Mouse (Mus musculus) heart, adult 8-10 months (tissue): ENCODE data around the gene Kcng4. TPM values are rescaled to one million over a fixed set of nuclear protein-coding genes. Genes with fewer than 3 reads are reported as not detected.

Experiments used
- DNase-seq: peaks from one replicate; pipeline ENCODE4 v3.0.0; 2022; ENCODE audit warnings: low spot score
- total RNA-seq, 4 experiments: library from RNA; stranded (reverse); gene quantifications; 2 replicates each; pipeline ENCODE4 v1.2.4; 2022

Gene Kcng4
- total RNA-seq, 4 experiments from 2014 or later, result 0.09 to 0.12 TPM; not detected in 2

- no peak for DNase-seq
Measured at GRCm38 (mm10) chr8:119616358-119616757, 19.1 kb downstream of the Kcng4 start.

DNA sequence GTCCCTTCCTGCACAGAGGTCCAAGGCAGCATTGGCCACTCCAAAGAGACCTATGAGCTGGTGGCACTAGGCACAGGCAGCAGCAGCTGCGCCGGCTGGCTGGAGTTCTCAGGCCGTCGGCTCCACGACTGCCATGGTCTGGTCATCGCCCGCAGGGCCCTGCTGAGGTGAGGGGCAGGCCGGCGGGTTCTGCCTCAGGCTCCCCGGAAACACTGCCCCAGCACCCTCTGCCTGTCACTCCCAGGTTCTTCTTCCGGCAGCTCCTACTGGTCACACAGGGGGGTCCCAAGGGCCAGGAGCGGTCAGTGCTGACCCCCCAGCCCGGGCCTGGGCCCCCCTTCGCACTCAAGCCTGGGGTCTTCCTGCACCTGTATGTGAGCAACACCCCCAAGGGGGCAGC, 20.4 kb downstream of the Kcng4 start:
- no peak for DNase-seq

DNA sequence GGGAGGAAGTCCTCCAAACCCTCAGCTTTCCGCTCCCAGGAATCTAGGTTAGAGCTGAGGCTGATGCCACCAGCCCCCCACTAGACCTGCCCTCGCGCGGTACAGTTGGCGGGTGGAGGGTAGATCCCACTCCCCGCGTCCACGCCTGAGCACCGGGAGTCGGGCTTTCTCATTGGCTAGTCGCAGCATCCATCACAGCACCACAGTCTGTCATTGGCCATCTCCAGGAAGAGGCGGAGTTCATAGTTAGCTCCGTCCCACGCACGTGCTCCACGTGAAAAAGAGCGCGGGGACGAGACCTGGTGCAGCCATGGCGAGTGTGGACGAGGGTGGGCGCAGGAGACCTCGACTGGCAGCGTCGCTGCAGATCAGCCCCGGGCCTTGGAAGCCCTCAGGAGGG, 23.0 kb downstream of the Kcng4 start, which contains the start of gene Adad2:
Gene Adad2 (plus strand): TSS at position 277 of the 400 bp plus-strand sequence.
- no peak for DNase-seq

- no peak for DNase-seq
Measured at GRCm38 (mm10) chr8:119606224-119606623, 29.3 kb downstream of the Kcng4 start.

DNA sequence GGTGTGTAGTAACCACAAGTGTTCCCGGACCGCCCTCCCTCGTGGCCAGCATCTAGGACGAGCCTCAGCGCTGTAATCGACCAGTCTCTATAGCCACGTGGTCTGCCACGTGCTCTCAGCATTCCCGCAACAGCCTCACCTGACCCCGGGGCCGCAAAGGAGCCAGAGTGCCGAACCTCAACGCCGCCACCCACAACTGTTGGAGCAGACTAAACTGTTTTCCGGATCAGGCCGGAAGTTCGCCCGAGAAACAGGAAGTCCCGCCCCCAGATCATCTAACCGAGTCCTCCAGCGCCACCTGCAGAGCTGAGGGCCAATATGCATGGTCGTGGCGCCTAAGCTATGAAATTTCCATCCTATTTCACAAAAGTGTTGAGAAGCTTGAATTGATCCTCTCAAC, 30.5 kb downstream of the Kcng4 start, which contains the start of gene Taf1c:
Gene Taf1c (minus strand): TSS at position 227 of the 400 bp plus-strand sequence.
- DNase-seq, result peak; percentile 95

GRCm38 (mm10) chr8:119604398-119604803, 31.1 kb downstream of the Kcng4 start:
- no peak for DNase-seq

GRCm38 (mm10) chr8:119603771-119604170, 31.7 kb downstream of the Kcng4 start:
- DNase-seq, result no peak

- DNase-seq, result no peak
Measured at GRCm38 (mm10) chr8:119591456-119591855, 44.0 kb downstream of the Kcng4 start.

DNA sequence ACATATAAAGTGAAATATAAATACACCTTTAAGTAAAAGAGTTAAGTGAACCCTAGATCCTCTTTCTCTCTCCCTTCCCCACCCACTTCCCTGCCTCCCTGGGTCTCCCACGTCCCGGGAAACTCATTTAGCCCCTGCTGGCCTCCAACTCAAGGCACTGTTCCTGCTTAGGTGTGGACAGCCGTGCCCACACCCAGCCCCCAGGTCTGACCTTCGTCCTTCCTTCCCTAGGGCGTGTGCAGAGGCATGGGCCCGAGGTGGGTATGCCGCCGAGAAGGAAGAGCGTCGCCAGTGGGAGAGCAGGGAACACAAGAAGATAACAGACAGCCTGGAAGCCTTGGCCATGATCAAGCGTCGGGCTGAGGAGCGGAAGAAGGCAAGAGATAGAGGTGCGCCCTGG, 45.1 kb downstream of the Kcng4 start:
- no peak for DNase-seq

- no peak for DNase-seq
Measured at GRCm38 (mm10) chr8:119588844-119589243, 46.6 kb downstream of the Kcng4 start.

- DNase-seq, result no peak
Measured at GRCm38 (mm10) chr8:119588321-119588720, 47.2 kb downstream of the Kcng4 start.

DNA sequence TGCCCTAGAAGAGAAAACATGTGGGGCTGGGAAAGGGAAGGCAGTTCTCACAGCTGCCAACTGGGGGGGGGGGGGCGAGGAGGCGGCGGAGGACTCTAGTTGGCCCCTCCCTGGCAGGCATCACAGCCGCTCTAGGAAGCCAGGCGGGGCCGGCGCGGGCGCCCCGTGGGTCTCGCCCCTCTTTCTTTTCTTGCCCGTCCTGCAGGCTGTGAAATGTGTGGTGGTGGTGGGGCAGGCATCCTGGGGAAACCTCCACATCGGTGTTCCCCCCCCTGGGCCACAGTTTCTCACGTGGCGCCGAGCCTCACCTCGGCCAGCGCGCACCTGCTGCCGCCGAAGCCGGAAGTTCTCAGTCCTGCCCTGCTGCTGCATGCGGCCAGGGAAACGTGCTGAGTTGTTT, 49.6 kb downstream of the Kcng4 start:
- DNase-seq, result no peak

GRCm38 (mm10) chr8:119580441-119581161, 54.9 kb downstream of the Kcng4 start:
- no peak for DNase-seq

GRCm38 (mm10) chr8:119579096-119579495, 56.4 kb downstream of the Kcng4 start:
- DNase-seq, result no peak

DNA sequence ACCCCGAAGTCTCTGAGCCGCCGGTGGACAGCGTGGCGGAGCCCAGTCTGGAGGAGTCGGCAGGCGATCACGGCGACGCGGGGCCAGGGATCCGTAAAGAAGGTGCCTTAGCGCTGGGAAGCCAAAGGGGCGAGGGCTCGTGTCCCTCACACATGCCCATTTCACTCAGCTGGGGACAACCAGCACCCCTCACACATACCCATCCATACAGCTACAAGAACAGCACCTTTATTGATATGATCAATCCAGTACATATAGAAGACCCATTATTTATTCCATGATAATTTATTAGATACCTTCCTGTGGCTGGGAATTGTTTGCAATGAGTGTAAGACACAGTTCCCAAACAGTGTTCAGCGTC, 60.1 kb downstream of the Kcng4 start:
- DNase-seq, result no peak

DNA sequence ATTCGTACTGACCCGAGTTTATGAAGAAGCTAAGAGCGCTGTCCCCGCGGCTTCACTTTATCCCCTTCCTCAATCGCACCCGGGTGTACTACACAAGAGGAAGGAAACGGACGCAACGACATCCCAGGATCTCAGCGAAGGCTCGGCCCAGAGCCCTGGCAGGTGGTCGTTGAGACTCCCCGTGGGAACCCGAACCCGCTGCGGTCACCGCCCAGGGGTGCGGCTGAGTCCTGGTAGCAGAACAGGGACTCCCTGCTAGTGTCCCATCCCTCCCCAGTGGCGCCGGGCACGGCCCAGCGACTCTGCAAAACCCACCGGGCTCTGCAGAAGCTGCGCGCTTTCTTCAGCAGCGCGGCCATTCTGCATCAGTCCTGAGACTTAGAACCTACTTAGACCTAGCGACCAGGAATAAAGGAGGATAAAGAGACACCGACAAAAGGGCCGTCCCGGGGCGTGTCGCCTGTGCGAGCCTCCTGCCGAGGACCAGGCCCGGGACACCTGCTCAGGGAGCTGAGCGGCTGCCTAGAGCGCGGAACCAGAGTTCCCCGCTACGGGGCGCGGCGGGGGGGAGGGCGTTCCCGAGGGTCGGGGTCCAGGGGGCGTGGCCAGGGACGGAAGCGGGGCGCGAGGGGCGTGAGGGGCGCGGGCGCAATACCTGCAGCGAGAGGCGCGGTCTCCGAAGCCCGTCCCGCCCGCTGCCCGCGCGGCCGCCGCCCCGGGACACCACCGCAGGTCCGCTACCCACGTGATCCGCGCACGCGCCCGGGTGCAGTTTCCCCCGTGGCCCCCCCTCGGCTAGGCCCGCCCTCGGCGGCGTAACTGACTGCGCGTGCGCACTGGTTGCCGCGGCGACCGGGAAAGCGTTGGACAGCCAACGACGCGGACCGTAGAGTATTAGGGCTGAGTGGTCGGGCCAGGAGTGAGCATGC, 60.8 kb downstream of the Kcng4 start, which contains the start of the genes Hsdl1 and Dnaaf1:
Gene Hsdl1 (minus strand): TSS at position 747 of the 929 bp plus-strand sequence.
Gene Dnaaf1 (plus strand): TSS at position 799 of the 929 bp plus-strand sequence.
- peak; percentile 93 for DNase-seq

Other genes starting within 250 kb of the Kcng4 start
- gene Mlycd, start 240.8 kb downstream of the Kcng4 start, total RNA-seq, result 100 to 1,000 TPM; 102 to 129 (median 123) TPM
- 1 to 10 TPM; 3.4 to 7.6 (median 5.8) TPM for gene Osgin1, start 201.6 kb downstream of the Kcng4 start, total RNA-seq
- not detected for gene Necab2, start 189.0 kb downstream of the Kcng4 start, total RNA-seq
- gene Slc38a8, start 134.0 kb downstream of the Kcng4 start, total RNA-seq, result not detected
- 10 to 100 TPM; 31.1 to 34.9 (median 33.1) TPM for gene Mbtps1, start 76.9 kb downstream of the Kcng4 start, total RNA-seq
- gene Hsdl1, start 60.5 kb downstream of the Kcng4 start, total RNA-seq, result 10 to 100 TPM; 18.4 to 22.3 (median 19.8) TPM
- not detected for gene Dnaaf1, start 60.4 kb downstream of the Kcng4 start, total RNA-seq
- gene Taf1c, start 30.5 kb downstream of the Kcng4 start, total RNA-seq, result 1 to 10 TPM; 3.4 to 4.4 (median 4.0) TPM
- not detected for gene Adad2, start 22.9 kb downstream of the Kcng4 start, total RNA-seq
- 10 to 100 TPM; 22.2 to 32.4 (median 25.2) TPM for gene Wfdc1, start 30.7 kb upstream of the Kcng4 start, total RNA-seq
- gene Atp2c2, start 64.3 kb upstream of the Kcng4 start, total RNA-seq, result under 1 TPM in 1 of 4 experiments, not detected in 3; 0.11 TPM
- 10 to 100 TPM; 11.3 to 14.3 (median 12.1) TPM for gene Tldc1, start 142.7 kb upstream of the Kcng4 start, total RNA-seq
- 10 to 100 TPM in 3 of 4 experiments, 1 to 10 TPM in 1; 9.6 to 26.9 (median 11.3) TPM for gene Cotl1, start 204.9 kb upstream of the Kcng4 start, total RNA-seq
- 1 to 10 TPM; 2.8 to 3.1 (median 2.9) TPM for gene Klhl36, start 226.6 kb upstream of the Kcng4 start, total RNA-seq